ENCODE assay signal across 8 mouse cellular contexts in the genomic region with DNA sequence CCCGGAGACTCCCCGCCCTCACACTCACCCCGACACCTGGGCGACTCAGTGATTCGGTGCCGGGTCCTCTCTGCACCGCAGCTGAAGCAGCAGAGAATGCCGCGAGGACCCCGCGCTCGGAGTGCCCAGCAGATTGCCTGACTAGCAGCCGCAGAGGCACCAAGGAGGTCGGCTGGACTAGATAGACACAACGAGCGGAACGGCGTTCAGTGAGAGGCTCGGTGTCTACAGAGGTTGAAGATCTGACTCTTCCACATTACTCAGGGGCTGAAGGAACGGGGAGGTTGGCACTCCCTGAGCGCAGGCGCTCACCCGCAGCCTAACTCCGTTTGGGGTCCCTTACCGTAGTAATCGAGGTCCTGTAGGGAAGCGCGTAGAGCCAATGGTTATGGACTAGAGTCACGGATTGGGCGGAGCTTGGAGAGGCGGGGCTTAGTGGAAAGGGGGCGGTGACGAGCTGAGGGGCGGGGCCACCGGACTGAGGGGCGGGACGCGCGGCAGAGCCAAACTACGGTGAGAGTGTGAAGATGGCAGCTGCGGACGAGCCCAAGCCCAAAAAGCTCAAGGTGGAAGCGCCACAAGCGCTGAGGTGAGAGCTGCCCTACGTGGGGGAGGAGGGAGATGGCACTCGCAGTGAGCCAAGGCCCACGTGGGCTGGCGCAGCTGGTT. TPM values are rescaled to one million over a fixed set of nuclear protein-coding genes. Genes with fewer than 3 reads are reported as not detected.
A peak's percentile ranks its signal among the peaks of the same experiment; 100 is the strongest.
DNase-seq lines count a peak whose midpoint lies in the region; ATAC-seq lines count a peak whose summit lies in the region.

A gene (minus strand): TSS at position 397 of the 669 bp plus-strand sequence.
A gene (plus strand): TSS at position 463 of the 669 bp plus-strand sequence.

- H3K4me1 ChIP-seq in lung, embryonic 16.5 days (replicated peaks; ENCODE audit: control insufficient read depth, insufficient read depth, low read length): peaks cover 14% of the 10 kb centered on the region; the same call in 1 of the 2 replicates

- under 1% methylated on average over 48 of the region's 48 CpGs for WGBS in lung, embryonic 16.5 days

- peak; percentile 90 for DNase-seq in MEL-GATA-1-ER (ENCODE audit: extremely low read depth, low read depth)
- peak; percentile 90 for DNase-seq in cerebellum, adult 8-10 months
- DNase-seq in forelimb bud, embryonic 11.5 days (ENCODE audit: low read depth, low spot score): peak; percentile 95
- peak; percentile 88 for DNase-seq in layer of hippocampus, adult 9-10 months (ENCODE audit: low spot score)
- peak; percentile 95 for DNase-seq in ovary, postnatal 10 days (ENCODE audit: low spot score)
- DNase-seq in thymus, postnatal 10 days (ENCODE audit: low spot score in 2 of 2): peak; percentile 89 to 96

- H3K27me3 ChIP-seq in lung, embryonic 16.5 days (ENCODE audit: control insufficient read depth, insufficient read depth, low read depth, low read length): no peaks in the 10 kb centered on the region

- peak; percentile 93 to 97 for ATAC-seq in hematopoietic stem cell, adult 5-6 weeks (replicated peaks in 1 of 2; ENCODE audit: insufficient read depth in 1 of 2, low FRiP score in 2 of 2, low TSS enrichment in 1 of 2, low read depth in 1 of 2, poor library complexity in 2 of 2, severe bottlenecking in 2 of 2)
- ATAC-seq in lung, embryonic 16.5 days (ENCODE audit: low read depth): peak; percentile 98

- H3K27ac ChIP-seq in lung, embryonic 16.5 days (ENCODE audit: low read length): peak within 1 kb of the TSS; percentile 86

- H3K4me2 ChIP-seq in lung, embryonic 16.5 days (ENCODE audit: low read depth, low read length): peak within 1 kb of the TSS; percentile 62

- peak within 1 kb of the TSS; percentile 85 for H3K9ac ChIP-seq in lung, embryonic 16.5 days (ENCODE audit: low read length)

- no peaks in the 10 kb centered on the region; the same call in 1 of the 2 replicates for H3K36me3 ChIP-seq in lung, embryonic 16.5 days (ENCODE audit: control insufficient read depth, insufficient read depth, low read length)

- H3K4me3 ChIP-seq in lung, embryonic 16.5 days (ENCODE audit: low read length): peak within 1 kb of the TSS; percentile 95

- H3K9me3 ChIP-seq in lung, embryonic 16.5 days (ENCODE audit: control insufficient read depth, low read length): no peaks in the 10 kb centered on the region

RNA-seq across cellular contexts. Expression of the first gene that starts in this region (rescaled TPM):
- total RNA-seq in hematopoietic stem cell, adult 5-6 weeks (2017): 45.5 and 59.2 TPM in 2 replicates
- 63.9 and 83.5 TPM in 2 replicates for polyA plus RNA-seq in lung, embryonic 16.5 days (2015; fragmentation: Nextera tagmentation; extraction: Ambion mirVana)

RNA-seq across cellular contexts. Expression of the second gene that starts in this region (rescaled TPM):
- total RNA-seq in hematopoietic stem cell, adult 5-6 weeks (2017): 55.9 and 67.7 TPM in 2 replicates
- polyA plus RNA-seq in lung, embryonic 16.5 days (2015; fragmentation: Nextera tagmentation; extraction: Ambion mirVana): 195 TPM in 2 replicates

Comparison
In these comparisons a context has a peak if more than half of its experiments do, and no peak if none do; other contexts are left out.
1. Peak in every context shown above with its lines: DNase-seq, ATAC-seq, H3K4me3 ChIP-seq and H3K27ac ChIP-seq.